Mouse (Mus musculus): ENCODE data around the gene Gpr55. TPM values are rescaled to one million over a fixed set of nuclear protein-coding genes. Genes with fewer than 3 reads are reported as not detected.

Gene Gpr55
- polyA plus RNA-seq, 1 experiment: 2.1 TPM

GRCm38 (mm10) chr1:85973468-85973877, 12.7 kb upstream of the Gpr55 start:
- H3K4me1 ChIP-seq (ENCODE audit: control insufficient read depth, insufficient read depth, insufficient read length): peaks cover 3% of the 10 kb centered on the region; the same call in 1 of the 2 replicates
- WGBS: 74% methylated on average over 2 of the region's 2 CpGs
- no peak for TF ChIP-seq POLR2A (IDR thresholded peaks at IDR 0.05; ENCODE audit: low read depth, low read length)
- TF ChIP-seq CTCF (IDR thresholded peaks at IDR 0.05; ENCODE audit: extremely low read depth, insufficient read depth, insufficient read length, insufficient replicate concordance): no peak

GRCm38 (mm10) chr1:85972341-85972740, 11.5 kb upstream of the Gpr55 start:
- H3K4me1 ChIP-seq (ENCODE audit: control insufficient read depth, insufficient read depth, insufficient read length): no peaks in the 10 kb centered on the region
- DNase-seq (ENCODE audit: low read depth in 1 of 2, low spot score in 2 of 2): no peak
- H3K27me3 ChIP-seq (ENCODE audit: control insufficient read depth, insufficient read depth, low read length): no peaks in the 10 kb centered on the region
- H3K4me3 ChIP-seq (ENCODE audit: extremely low read depth, insufficient read depth, insufficient read length): no peak overlapping the region
- TF ChIP-seq POLR2A (IDR thresholded peaks at IDR 0.05; ENCODE audit: low read depth, low read length): no peak
- TF ChIP-seq CTCF (IDR thresholded peaks at IDR 0.05; ENCODE audit: extremely low read depth, insufficient read depth, insufficient read length, insufficient replicate concordance): no peak
- H3K27ac ChIP-seq (ENCODE audit: insufficient read depth, low read length): no peak overlapping the region
- 72% methylated on average over 3 of the region's 3 CpGs for WGBS
- H3K36me3 ChIP-seq (ENCODE audit: control insufficient read depth, insufficient read depth, low read length): no peaks in the 10 kb centered on the region

More at GRCm38 (mm10) chr1:85973468-85973877, 12.7 kb upstream of the Gpr55 start:
- Histone ChIP-seq H3K4me3 (ENCODE audit: extremely low read depth, insufficient read depth, insufficient read length) (no peak overlapping the region), H3K27me3 (ENCODE audit: control insufficient read depth, insufficient read depth, low read length) (no peaks in the 10 kb centered on the region), H3K27ac (ENCODE audit: insufficient read depth, low read length) (no peak overlapping the region), H3K36me3 (ENCODE audit: control insufficient read depth, insufficient read depth, low read length) (no peaks in the 10 kb centered on the region)
- DNase-seq (ENCODE audit: low read depth in 1 of 2, low spot score in 2 of 2): no peak

GRCm38 (mm10) chr1:85971070-85971469, 10.3 kb upstream of the Gpr55 start:
- Histone ChIP-seq H3K36me3 (ENCODE audit: control insufficient read depth, insufficient read depth, low read length) (no peaks in the 10 kb centered on the region), H3K4me3 (ENCODE audit: extremely low read depth, insufficient read depth, insufficient read length) (no peak overlapping the region), H3K27me3 (ENCODE audit: control insufficient read depth, insufficient read depth, low read length) (no peaks in the 10 kb centered on the region), H3K27ac (ENCODE audit: insufficient read depth, low read length) (no peak overlapping the region), H3K4me1 (ENCODE audit: control insufficient read depth, insufficient read depth, insufficient read length) (no peaks in the 10 kb centered on the region)
- TF ChIP-seq POLR2A (IDR thresholded peaks at IDR 0.05; ENCODE audit: low read depth, low read length): no peak
- WGBS: 88% methylated on average over 3 of the region's 3 CpGs
- no peak for DNase-seq (ENCODE audit: low read depth in 1 of 2, low spot score in 2 of 2)

- Histone ChIP-seq H3K27me3 (ENCODE audit: control insufficient read depth, insufficient read depth, low read length) (no peaks in the 10 kb centered on the region), H3K4me1 (ENCODE audit: control insufficient read depth, insufficient read depth, insufficient read length) (no peaks in the 10 kb centered on the region), H3K27ac (ENCODE audit: insufficient read depth, low read length) (no peak overlapping the region), H3K4me3 (ENCODE audit: extremely low read depth, insufficient read depth, insufficient read length) (no peak overlapping the region), H3K36me3 (ENCODE audit: control insufficient read depth, insufficient read depth, low read length) (no peaks in the 10 kb centered on the region)
- TF ChIP-seq POLR2A (IDR thresholded peaks at IDR 0.05; ENCODE audit: low read depth, low read length) (no peak), CTCF (IDR thresholded peaks at IDR 0.05; ENCODE audit: extremely low read depth, insufficient read depth, insufficient read length, insufficient replicate concordance) (no peak)
- no peak for DNase-seq (ENCODE audit: low read depth in 1 of 2, low spot score in 2 of 2)
- WGBS: 95% methylated on average over 1 of the region's 1 CpGs
Measured at GRCm38 (mm10) chr1:85969519-85969918, 8.7 kb upstream of the Gpr55 start.

- no peak for DNase-seq (ENCODE audit: low read depth in 1 of 2, low spot score in 2 of 2)
- TF ChIP-seq POLR2A (IDR thresholded peaks at IDR 0.05; ENCODE audit: low read depth, low read length) (no peak), CTCF (IDR thresholded peaks at IDR 0.05; ENCODE audit: extremely low read depth, insufficient read depth, insufficient read length, insufficient replicate concordance) (no peak)
- H3K4me3 ChIP-seq (ENCODE audit: extremely low read depth, insufficient read depth, insufficient read length): no peak overlapping the region
- H3K27ac ChIP-seq (ENCODE audit: insufficient read depth, low read length): no peak overlapping the region
- H3K36me3 ChIP-seq (ENCODE audit: control insufficient read depth, insufficient read depth, low read length): no peaks in the 10 kb centered on the region
- H3K27me3 ChIP-seq (ENCODE audit: control insufficient read depth, insufficient read depth, low read length): no peaks in the 10 kb centered on the region
- H3K4me1 ChIP-seq (ENCODE audit: control insufficient read depth, insufficient read depth, insufficient read length): no peaks in the 10 kb centered on the region
- 87% methylated on average over 1 of the region's 1 CpGs for WGBS
Measured at GRCm38 (mm10) chr1:85969081-85969480, 8.3 kb upstream of the Gpr55 start.

GRCm38 (mm10) chr1:85965856-85966255, 5.0 kb upstream of the Gpr55 start:
- DNase-seq (ENCODE audit: low read depth in 1 of 2, low spot score in 2 of 2): no peak
- Histone ChIP-seq H3K4me3 (ENCODE audit: extremely low read depth, insufficient read depth, insufficient read length) (no peak overlapping the region), H3K4me1 (ENCODE audit: control insufficient read depth, insufficient read depth, insufficient read length) (peaks cover 3% of the 10 kb centered on the region; the same call in 1 of the 2 replicates), H3K27me3 (ENCODE audit: control insufficient read depth, insufficient read depth, low read length) (no peaks in the 10 kb centered on the region), H3K36me3 (ENCODE audit: control insufficient read depth, insufficient read depth, low read length) (no peaks in the 10 kb centered on the region), H3K27ac (ENCODE audit: insufficient read depth, low read length) (no peak overlapping the region)
- TF ChIP-seq CTCF (IDR thresholded peaks at IDR 0.05; ENCODE audit: extremely low read depth, insufficient read depth, insufficient read length, insufficient replicate concordance): no peak
- no peak for TF ChIP-seq POLR2A (IDR thresholded peaks at IDR 0.05; ENCODE audit: low read depth, low read length)
- WGBS: 96% methylated on average over 3 of the region's 3 CpGs

- Histone ChIP-seq H3K36me3 (ENCODE audit: control insufficient read depth, insufficient read depth, low read length) (no peaks in the 10 kb centered on the region), H3K4me1 (ENCODE audit: control insufficient read depth, insufficient read depth, insufficient read length) (peaks cover 23% of the 10 kb centered on the region; the same call in 1 of the 2 replicates), H3K4me3 (ENCODE audit: extremely low read depth, insufficient read depth, insufficient read length) (no peak overlapping the region), H3K27ac (ENCODE audit: insufficient read depth, low read length) (no peak overlapping the region), H3K27me3 (ENCODE audit: control insufficient read depth, insufficient read depth, low read length) (no peaks in the 10 kb centered on the region)
- 9% methylated on average over 3 of the region's 3 CpGs for WGBS
- peak in 1 of 2 experiments; percentile 36 for DNase-seq (ENCODE audit: low read depth in 1 of 2, low spot score in 2 of 2)
- no peak for TF ChIP-seq CTCF (IDR thresholded peaks at IDR 0.05; ENCODE audit: extremely low read depth, insufficient read depth, insufficient read length, insufficient replicate concordance)
- TF ChIP-seq POLR2A (IDR thresholded peaks at IDR 0.05; ENCODE audit: low read depth, low read length): no peak
Measured at GRCm38 (mm10) chr1:85962081-85962480, 1.3 kb upstream of the Gpr55 start.

All from spleen, adult 2 months (tissue).